Comparison of ENCODE assay signal across 25 mouse cellular contexts in the genomic region with DNA sequence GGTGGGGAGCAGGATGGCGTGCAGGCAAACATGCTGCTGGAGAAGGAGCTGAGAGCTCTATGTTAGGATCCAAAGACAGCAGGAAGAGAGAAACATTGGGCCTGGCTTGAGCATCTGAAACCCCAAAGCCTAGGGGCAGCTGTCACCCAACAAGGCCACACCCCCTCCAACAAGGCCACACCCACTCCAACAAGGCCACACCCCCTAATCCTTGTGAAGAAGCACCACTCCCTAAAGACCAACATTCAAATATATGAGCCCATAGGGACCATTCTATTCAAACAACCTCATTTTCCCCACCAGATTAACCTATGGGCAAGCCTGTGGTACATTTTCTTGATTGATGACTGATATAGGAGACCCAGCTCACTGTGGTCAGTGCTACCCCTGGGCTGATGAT.
"Had no signal": no experiment of that assay in that cellular context is flagged by ENCODE, and none has a peak within 500 bp of the region (broad histone marks: within the 10 kb centered on the region; RNA-seq: fewer than 3 reads in every experiment).

No protein-coding gene starts in this region.

- H3K4me3 ChIP-seq: gastrocnemius, adult 2 months; heart, adult 2 months; heart, embryonic 13.5 days; heart, embryonic 15.5 days; hindbrain, embryonic 10.5 days; hindbrain, embryonic 12.5 days; intestine, embryonic 15.5 days; layer of hippocampus, adult 2 months; left cerebral cortex, adult 2 months; limb, embryonic 13.5 days; limb, embryonic 15.5 days; liver, embryonic 12.5 days had no signal

- H3K27me3 ChIP-seq: heart, embryonic 13.5 days; heart, embryonic 15.5 days; hindbrain, embryonic 12.5 days; intestine, embryonic 15.5 days; limb, embryonic 13.5 days; limb, embryonic 15.5 days; liver, embryonic 12.5 days had no signal

- H3K9me3 ChIP-seq: heart, embryonic 15.5 days; hindbrain, embryonic 12.5 days; intestine, embryonic 15.5 days; limb, embryonic 15.5 days; liver, embryonic 12.5 days had no signal

- H3K4me2 ChIP-seq: heart, embryonic 11.5 days; heart, embryonic 13.5 days; heart, embryonic 15.5 days; hindbrain, embryonic 12.5 days; hindbrain, embryonic 14.5 days; intestine, embryonic 15.5 days; limb, embryonic 13.5 days; limb, embryonic 15.5 days; liver, embryonic 12.5 days had no signal

- H3K9ac ChIP-seq: heart, embryonic 13.5 days; heart, embryonic 15.5 days; hindbrain, embryonic 12.5 days; hindbrain, embryonic 14.5 days; intestine, embryonic 15.5 days; limb, embryonic 13.5 days; limb, embryonic 15.5 days; liver, embryonic 12.5 days had no signal

- H3K4me1 ChIP-seq: heart, embryonic 15.5 days; hindbrain, embryonic 12.5 days; intestine, embryonic 15.5 days; liver, embryonic 12.5 days had no signal

- H3K36me3 ChIP-seq: heart, embryonic 13.5 days; heart, embryonic 15.5 days; hindbrain, embryonic 10.5 days; hindbrain, embryonic 12.5 days; intestine, embryonic 15.5 days; limb, embryonic 15.5 days; liver, embryonic 12.5 days had no signal

- H3K27ac ChIP-seq: gastrocnemius, adult 2 months; heart, adult 2 months; heart, embryonic 13.5 days; heart, embryonic 15.5 days; hindbrain, embryonic 10.5 days; hindbrain, embryonic 12.5 days; hindbrain, embryonic 14.5 days; intestine, embryonic 15.5 days; layer of hippocampus, adult 2 months; left cerebral cortex, adult 2 months; limb, embryonic 13.5 days; liver, embryonic 12.5 days had no signal

- DNase-seq: gastrocnemius, adult 2 months; gastrocnemius, postnatal 10 days; gastrocnemius, postnatal 25 days; heart, adult 2 months; heart, postnatal 4 days; kidney, adult 18-20 months; kidney, adult 8-10 months; kidney, postnatal 10 days; kidney, postnatal 25 days; kidney, postnatal 4 days had no signal

- ATAC-seq: hindbrain, embryonic 16.5 days; inflammation-experienced regulatory T-cells, adult 6 months; intestine, embryonic 15.5 days; intestine, postnatal 0 days; liver, embryonic 12.5 days had no signal
